Mouse (Mus musculus): Measurements from ENCODE around the gene Helz. TPM values are rescaled to one million over a fixed set of nuclear protein-coding genes. Genes with fewer than 3 reads are reported as not detected.

Helz gene
- total RNA-seq, 2 experiments from 2014 or later = 14.7 to 16.9 TPM

DNA sequence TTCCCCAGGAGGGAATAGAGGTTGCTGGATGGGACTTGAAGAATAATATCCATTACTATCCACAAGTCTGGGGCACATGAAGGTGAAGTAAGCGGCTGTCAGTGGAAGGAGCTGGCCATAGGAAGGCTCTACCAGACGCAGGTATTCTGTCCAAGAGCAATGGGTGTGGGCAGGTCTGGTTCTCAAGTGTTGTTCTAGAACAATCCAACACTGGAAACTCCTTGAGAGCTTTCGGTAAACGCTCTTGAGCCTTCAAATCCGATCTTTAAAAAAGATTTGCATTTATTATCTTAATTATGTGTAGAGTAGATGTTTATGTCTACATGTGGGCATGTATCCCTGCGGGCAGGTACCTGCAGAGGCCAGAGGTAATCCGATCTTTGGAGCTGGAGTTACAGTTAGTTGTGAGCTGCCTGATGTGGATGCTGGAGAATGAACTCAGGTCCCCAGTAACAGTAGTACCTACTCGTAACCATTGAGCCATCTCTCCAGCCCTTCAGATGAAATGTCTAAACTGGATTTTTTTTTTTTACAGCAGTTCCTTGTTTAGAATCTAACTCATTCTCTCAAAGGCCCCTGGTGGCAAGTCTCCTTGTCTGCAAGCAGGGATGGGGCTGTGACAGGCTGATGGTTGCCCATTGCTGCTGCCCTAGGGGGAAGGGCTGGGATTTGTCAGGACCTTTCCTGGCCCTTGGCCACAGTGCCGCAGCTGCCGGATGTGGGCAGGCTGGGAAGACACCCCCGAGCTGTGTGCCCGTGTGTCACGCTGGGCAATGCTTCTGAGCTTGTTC lies 180.5 kb downstream of the Helz start:
- no peak for DNase-seq

DNA sequence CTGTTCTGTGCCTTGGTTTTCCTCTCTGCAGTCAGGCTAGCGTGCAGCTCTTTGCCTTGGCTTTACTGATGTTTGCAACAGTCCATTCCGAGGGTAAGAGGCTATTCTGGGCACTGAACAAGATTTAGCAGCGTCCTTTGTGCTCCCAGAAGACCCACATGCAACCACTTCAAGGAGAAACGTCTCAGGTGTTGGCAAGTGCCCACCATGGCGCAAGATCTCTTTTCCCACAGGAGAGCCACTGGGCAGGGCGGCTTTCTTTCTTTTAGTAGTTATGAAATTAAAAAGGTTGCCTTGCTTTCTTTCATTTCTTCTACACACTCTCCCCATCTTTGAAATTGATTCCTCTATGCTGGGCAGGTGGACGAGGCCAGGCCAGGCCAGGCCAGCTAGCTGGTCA lies 181.4 kb downstream of the Helz start:
- no peak for DNase-seq

DNA sequence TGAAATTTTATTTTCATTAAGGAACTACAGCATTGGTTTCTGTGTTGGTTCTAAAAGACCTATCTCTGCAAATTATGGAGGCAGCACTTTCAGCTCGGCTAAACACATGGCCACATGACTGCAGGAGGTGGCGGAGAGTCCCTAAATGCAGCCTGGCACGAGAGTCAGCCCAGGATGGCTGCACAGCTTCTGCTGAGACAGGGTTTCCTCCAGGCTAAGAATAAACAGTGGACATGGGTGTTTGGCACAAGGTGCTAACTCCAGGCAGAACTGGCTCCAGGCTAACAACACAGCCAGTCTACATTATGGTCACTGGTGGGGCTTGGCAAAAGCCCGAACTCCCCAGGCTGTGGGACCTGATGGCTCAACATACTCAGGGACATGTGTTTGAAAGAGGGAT lies 183.2 kb downstream of the Helz start:
- DNase-seq = peak; percentile 64

DNA sequence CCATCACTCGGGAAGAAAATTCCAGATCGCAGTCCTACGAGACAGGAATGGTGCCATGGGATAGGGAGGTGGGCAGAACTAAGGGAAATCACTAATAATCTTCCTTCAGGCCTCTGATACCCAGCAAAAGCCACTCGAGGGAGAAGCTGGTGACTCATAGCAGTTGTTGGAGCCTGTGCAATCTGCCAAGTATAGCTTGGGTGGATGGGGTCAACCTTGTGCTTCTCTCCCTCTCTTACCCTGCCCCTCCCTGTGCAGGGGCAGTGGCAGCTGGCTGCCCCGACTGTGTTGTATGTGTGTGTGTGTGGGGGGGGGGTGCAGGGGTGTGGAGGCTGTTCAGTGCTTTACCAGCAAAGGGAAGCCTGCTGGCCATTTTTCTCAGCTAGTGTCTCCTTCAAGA lies 183.8 kb downstream of the Helz start:
- peak; percentile 19 for DNase-seq

DNA sequence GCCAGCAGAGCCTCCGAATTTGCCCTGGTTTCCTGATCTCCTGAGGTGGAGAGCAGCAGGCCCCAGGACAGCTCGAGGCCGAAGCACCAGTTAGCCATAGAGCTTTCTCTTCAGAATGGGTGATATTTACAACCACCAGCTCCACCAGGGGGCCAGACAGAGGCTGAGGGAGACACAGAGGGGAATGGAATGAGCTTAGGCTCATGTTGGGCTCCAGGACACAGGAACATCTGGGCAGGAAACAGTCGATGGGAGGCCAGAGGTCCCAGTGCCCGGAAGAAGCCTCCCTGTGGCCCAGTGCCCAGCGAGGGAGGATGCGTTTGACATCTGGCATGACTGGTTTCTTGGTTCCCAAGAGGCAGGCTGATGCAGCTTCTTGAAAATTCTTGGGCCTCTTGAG lies 186.4 kb downstream of the Helz start:
- peak; percentile 21 for DNase-seq

DNA sequence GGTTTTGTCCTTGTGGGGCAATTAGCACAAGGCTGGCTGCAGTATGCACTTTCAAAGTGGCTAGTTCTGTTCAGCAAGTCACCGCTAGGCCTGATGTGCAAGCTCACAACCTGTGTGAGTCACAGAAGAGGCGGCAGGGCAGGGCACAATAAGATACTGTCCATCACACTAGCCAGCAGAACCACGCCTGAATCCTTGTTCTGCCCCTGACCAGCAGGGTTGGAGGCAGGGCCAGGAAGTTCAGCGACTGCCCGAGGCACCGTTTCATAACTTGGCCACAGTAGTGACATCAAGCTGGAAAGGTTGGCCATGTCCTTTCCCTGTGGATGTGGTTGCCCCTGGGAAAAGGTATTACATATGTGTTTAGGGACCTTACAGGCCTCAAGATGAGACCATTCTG lies 190.2 kb downstream of the Helz start:
- no peak for DNase-seq

DNA sequence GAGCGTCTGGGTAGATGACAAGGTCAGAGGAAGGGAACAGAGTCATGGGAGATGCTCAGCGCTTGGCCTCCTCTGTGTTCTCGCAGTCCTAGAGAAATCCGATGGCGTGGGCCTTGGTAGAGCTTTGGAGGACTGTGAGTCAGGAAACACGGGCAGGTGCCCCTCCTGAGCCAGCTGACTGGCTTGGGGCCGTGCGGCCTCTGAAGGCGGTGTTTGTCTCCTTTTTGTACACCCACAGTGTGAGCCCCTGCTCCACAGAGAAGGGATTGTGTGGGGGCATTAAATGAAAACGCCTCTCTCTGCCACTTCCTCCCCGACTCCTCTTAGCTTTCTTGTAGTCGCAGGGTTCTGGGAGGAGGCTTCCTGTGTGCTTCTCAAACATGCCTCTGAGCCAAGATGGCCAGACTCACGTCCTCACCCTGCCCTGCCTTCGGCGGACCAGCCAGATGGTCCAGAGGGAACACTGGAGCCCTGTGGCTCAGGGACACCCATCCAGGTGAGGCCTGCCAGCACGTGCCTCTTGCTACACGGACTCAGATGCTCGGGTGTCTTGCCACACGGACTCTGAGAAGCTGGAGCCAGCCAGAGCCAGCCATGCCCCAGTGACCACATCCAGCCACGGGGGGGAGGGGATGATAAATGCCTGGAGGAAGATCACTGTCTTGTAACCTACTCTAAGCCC lies 190.8 kb downstream of the Helz start:
- no peak for DNase-seq

DNA sequence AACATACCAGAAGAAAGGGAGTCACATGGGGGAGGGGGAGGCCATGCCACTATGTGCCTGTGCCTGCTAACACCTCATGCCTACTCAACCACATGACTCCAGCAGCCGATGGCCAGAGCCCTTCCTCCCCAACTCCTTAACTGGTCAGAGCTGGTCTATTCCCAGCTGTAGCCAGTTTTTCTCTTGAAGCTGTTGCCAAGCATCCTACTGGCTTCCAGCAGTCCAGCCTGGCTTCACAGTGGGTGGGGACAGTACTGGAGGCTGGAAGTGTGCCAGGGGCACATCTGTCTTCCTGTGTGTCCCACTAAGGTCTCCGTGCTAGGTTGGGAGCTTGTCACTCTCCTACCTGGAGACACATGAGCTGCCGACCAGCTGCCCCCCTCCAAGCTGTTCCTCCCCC lies 195.4 kb downstream of the Helz start:
- no peak for DNase-seq

Small RNAs within 50 kb of the gene (microRNA-seq; reads per million reads assigned to microRNA genes)
- gene Mir6932 (ENCODE audit: borderline replicate concordance in 2 of 2) = 0 to 0.26 reads per million in 2 experiments

Other genes with a start within 250 kb of the Helz start
- gene Pitpnc1, start 77.2 kb upstream of the Helz start, total RNA-seq (2021) = 10 to 100 TPM; 89.2 TPM
- 100 to 1,000 TPM in 1 of 2 experiments, 10 to 100 TPM in 1; 92.3 to 104 TPM for gene Psmd12, start 68.4 kb upstream of the Helz start, total RNA-seq (2021)
- gene Cacng1, start 168.6 kb downstream of the Helz start, total RNA-seq (2021) = 100 to 1,000 TPM; 226 to 264 TPM
- under 1 TPM in 1 of 2 experiments, not detected in 1; 0.08 TPM for gene Cacng4, start 246.6 kb downstream of the Helz start, total RNA-seq (2021)